Mouse (Mus musculus): ENCODE measurements at regions not wholly inside any gene's neighbourhood (a gene's known extent, or its start where the extent isn't known, plus 50 kb on each side); places are given as distances from the start of the nearest gene placed in this dataset.

DNA sequence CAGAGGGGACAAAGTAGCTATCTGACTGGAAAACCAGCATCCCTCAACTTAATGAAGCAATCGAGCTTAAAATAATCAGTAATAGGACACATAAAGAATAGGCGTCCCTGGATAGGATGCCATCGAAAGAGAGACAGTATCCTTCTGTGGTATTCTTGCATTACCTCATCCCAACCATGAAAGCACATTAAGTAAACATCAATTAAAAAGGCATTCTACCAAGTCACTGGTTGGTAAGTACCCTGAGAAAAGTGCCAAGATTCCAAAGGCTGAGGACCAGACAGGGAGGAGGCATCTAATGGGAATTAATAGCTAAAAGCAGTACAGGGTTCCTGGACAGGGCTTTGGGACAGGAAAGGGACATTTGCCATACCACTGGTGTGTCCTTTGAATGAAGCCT is 118.8 kb downstream of the Lmo4 start:
- TF ChIP-seq CTCF (IDR thresholded peaks at IDR 0.05; ENCODE audit: control insufficient read depth, insufficient read depth, low read length), result no peak
- TF ChIP-seq POLR2A (IDR thresholded peaks at IDR 0.05; ENCODE audit: borderline replicate concordance, control insufficient read depth, low read depth, low read length), result no peak
